Mouse (Mus musculus) retina, embryonic 14.5 days (tissue): ENCODE data around the gene Gpr35.
A peak's percentile ranks its signal among the peaks of the same experiment; 100 is the strongest.

Experiments used
- DNase-seq: peaks from one replicate; pipeline ENCODE4 v3.0.0-alpha.2; 2015; ENCODE audit warnings: low spot score

The Gpr35 gene

GRCm38 (mm10) chr1:92950607-92951006, at the start of gene Gpr35:
Gpr35 (plus strand) TSS chr1:92950865.
- DNase-seq = no peak

DNA sequence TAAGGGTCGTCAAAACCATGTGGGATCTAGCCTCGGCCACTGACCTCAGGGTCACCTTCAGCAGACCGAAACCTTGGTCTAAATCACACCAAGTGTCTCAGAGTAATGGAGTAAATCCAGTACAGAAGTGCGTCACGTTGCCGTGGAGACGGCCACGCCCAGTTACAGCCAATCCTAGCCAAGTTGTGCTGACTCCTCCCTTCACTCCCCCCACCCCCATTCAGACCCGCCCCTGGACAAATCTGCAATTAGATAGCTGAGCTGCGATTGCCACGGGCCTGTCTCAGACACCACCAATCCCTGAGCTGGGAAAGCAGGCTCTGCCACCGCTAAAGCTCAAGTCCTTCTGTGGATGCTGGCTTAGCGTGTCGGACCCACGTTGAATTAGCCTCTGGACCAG, 47.9 kb upstream of the Gpr35 start, which contains the start of gene Ankmy1:
Gene Ankmy1 (minus strand): TSS at position 121 of the 400 bp plus-strand sequence.
- DNase-seq = peak; percentile 77

DNA sequence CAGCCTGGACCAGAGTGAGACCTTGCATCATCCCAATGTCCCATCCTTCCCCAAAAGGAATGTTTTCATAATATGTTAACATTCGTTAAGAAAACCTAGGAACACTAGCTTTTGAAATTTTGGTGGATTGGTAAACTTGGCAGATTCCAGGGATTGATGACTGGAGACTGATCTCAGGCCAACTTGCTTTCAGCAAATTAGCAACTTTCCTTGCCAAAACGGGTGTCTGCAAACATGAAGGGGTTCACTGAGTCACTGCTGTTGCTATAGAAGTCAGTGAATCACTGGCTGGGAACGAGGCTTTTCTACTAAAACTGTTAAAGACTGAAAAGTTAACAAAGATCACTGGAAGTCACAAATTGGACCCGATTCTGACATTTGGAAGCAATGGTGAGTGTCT, 47.0 kb upstream of the Gpr35 start:
- DNase-seq = no peak

DNA sequence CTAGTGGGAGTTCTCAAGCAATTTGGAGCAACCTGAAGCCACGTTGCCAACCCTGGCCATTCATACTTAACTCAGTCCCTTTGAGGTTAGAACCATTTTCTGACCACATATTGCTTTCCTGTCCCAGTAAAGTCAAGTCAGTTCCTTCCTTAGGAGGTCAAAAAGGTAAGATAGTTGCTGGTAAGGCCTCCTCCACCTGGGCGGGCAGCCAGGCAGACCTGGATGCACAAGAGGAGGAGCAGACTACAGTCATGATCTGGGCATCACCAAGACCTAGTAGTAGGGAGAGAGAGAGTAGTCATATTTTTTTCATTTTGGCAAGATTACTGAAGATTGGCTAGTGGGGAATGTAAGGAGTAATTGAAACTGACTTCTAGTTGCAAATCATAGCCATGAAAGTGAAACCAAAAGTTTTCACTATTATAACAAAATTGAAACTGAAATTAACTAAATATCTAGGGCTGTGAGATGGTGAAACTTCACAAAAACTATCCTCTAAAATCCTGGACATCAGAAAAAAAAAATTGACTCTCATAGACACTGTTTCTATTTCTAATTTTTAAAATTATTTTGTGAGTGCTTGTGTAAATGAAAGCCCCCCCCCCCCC, 44.9 kb upstream of the Gpr35 start:
- no peak for DNase-seq

- DNase-seq = peak; percentile 93
Observed at GRCm38 (mm10) chr1:92906779-92907631, 43.7 kb upstream of the Gpr35 start, which contains the start of gene Dusp28. Dusp28 (plus strand) TSS chr1:92906981.

DNA sequence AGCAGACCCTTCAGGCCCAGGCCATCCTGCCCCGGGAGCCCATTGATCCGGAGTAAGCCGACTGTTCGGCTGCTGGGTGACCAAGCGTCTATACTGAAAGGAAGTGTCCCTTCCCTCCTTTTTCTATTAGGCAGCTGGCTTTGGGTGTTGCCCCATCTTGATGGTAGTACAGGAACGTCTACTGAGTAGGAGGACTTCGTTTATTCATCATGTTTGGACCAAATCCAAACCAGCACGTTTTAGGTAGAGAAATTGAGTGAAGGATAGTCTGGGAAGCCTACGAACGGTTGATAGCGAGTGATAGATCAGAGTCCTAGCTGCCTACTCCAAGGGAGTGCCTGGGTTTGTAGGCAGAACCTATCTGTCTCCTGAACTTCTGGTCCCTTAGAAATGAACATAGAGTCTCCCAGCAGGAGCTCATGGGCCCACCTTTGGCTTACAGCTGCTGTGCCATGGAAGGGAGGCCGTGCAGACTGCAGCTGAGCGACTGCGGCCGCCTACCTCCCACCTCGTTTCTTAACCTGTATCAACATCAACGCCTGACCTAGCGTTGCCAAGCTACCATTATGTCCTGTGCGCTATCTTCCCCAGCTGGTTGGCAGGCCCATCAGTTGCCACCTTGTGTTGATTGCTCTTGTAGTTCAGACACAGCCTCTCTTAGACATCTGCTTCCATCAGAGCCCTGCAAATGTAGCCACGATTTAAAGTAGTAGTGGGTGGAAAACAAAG, 42.9 kb upstream of the Gpr35 start:
- no peak for DNase-seq

DNA sequence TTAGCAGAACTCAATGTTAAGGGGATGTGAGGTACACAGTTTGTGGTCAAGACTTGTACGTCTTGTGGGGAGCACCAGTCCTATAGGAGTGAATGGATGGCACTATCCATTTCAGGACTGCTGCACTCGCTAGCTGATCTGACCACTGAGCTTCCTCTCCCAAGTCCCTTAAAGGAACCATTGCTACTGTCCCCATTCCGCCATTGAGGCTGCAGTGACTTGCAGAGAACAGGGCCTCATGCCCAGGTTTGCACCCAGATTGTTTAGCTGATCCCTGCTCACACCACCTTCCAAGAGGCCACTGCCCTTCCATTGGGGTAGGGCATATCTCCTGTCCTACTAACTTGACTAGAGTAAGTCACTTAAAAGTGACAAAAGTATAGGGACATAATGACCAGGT, 42.0 kb upstream of the Gpr35 start:
- DNase-seq = no peak

DNA sequence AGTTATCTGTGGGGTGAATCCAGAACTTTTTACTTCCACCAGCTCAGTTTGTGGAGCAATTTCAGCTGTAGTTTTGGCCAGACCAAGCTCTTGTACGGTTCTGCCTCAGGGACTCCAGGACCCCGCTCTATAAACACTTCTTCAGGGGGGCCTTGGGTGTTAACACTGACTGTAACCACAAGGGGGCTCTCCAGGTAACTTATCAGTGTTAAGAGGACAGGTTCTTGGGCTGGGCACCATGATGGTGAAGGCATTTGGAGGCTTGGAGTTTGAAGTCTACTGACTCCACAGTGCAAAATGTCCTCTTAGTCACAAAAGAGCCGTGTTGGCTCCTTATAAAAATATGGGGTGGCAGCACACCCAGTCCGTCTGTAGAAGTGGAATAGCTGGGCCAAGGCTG, 41.6 kb upstream of the Gpr35 start:
- DNase-seq = peak; percentile 67

DNA sequence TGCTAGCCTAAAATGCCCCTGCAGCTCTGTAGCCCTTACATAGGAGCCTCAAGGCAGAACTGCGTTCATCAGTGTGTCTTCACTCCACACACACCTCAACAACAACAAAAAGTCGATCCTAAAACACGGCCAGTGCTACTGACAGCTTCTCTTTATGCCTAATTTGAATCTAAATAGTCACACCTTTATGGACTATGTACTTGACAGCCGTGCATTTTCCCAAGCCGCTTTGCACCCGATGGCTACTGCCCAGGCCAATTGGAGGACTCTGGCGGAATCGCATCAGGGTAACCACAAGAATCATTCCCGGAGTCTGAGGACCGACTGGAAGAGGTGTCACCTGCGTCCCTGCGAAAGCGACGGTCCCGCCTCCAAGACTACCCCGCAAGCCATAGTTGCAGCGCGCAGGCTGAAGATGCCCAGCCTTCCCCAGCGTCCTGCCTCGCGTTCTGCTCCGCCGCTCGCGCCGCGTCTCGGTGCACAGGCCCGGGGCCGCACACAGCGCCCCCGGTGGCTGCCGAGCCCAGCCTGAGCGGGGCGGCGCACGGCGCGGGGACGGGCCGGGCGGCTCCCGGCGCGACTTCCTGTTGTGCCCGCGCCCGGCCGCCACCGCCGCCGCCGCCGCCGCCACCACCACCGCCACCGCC, 40.3 kb upstream of the Gpr35 start, which contains the start of gene Rnpepl1:
Gene Rnpepl1 (plus strand): TSS at position 545 of the 647 bp plus-strand sequence.
- peak; percentile 83 for DNase-seq

DNA sequence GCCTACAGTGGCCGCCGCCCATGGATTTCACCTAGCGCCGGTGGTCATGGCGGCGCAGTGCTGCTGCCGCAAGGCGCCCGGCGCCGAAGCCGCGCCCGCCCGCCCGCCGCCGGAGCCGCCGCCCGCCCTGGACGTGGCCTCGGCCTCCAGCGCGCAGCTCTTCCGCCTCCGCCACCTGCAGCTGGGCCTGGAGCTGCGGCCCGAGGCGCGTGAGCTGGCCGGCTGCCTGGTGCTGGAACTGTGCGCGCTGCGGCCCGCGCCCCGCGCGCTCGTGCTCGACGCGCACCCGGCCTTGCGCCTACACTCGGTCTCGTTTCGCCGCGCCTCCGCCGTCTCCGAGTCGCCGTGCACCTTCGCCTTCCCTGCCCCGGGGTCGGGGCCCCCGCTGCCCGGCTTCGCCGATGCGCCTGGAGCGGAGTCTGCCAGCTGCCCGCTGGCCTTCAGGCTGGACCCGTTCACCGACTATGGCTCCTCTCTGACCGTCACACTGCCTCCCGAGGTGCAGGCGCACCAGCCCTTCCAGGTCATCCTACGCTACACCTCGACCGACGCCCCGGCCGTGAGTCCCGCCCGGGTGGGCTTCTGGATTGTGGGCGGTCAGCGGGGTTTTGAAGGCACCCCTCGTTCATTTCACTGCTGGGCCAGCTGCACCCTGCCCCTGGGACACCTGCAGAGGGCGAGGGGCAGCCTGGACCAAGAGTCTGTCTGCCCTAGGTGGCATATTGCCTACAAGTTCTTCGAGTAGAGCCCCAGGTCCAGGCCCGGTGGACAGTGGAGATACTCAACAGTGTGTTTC, 39.5 kb upstream of the Gpr35 start:
- peak; percentile 55 for DNase-seq

DNA sequence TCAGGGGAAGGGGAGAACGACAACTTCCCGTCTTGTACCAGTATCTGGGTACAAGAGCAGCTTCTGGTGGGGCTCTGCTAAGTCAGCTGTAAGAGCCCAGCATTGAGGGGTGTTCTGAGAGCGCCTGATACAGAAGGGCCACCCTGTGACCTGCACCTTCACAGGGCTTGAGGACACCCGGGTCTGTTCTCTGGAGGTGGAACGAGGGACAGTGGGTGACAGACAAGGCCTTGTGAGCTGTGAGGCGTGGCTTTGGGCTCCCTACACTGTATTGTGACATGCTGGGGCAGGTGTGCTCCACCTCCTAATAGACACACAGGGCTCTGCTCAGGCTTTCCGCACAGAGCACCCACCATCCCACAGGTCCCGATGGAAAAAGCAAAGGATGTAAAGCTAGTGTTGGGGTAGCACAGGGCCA, 38.9 kb upstream of the Gpr35 start:
- no peak for DNase-seq

GRCm38 (mm10) chr1:92912286-92912685, 38.4 kb upstream of the Gpr35 start:
- DNase-seq = peak; percentile 30

DNA sequence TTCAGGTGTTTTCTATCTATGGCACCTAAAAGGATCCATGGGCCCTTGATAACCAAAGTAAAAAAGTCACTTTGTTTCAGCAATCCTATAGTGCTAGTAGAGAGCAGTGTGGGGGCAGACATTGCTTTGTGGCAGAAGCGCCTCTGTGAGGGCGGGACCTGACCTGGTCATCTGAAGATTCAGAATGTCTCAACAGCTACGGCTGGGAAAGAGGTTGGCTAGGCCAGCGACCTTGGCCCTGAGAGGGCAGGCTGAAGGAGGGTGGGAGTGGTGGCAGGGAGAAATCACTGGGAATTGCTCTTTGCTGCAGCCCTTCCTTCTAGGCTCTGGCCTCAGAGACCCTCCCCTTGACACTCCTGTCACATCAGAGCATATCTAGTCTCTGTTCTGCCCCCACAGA, 36.4 kb upstream of the Gpr35 start:
- DNase-seq = no peak

- DNase-seq = no peak
Observed at GRCm38 (mm10) chr1:92914993-92915392, 35.7 kb upstream of the Gpr35 start.

- no peak for DNase-seq
Observed at GRCm38 (mm10) chr1:92916725-92917124, 33.9 kb upstream of the Gpr35 start.

- DNase-seq = no peak
Observed at GRCm38 (mm10) chr1:92919151-92919550, 31.5 kb upstream of the Gpr35 start.

- no peak for DNase-seq
Observed at GRCm38 (mm10) chr1:92919775-92920174, 30.9 kb upstream of the Gpr35 start.

DNA sequence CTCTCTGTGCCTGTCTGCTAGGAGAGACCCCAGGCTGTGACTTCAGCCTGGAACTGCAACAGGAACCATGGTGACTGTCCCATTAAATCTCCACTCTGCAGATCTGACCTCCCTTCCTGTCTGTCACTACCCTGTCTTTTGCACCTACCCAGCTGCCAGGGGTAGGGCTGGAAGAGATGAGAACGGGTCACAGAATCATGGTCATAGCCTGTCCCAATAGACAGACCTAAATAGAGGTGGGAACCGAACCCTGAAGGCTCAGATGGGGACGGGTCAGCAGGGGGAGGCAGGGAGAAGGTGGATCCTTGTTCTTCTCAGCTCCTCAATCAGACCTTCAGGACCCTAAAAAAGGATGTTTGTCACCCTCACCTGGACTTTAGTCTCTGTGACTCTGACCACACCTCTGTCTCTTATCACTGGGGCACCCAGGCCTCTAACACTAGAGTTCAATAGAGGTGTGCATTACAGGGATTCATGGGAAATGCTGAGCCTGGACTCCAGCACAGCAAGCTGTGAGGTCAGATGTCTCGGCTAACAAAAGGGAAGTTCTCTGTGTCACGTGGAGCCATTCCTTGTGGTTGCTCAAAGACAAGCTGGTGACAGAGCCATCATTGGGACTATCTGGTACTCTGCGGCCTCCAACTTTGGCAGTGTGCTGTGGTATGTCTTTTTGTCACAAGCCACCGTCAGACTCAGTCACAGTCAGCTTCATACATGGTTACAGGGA, 30.0 kb upstream of the Gpr35 start:
- DNase-seq = no peak

DNA sequence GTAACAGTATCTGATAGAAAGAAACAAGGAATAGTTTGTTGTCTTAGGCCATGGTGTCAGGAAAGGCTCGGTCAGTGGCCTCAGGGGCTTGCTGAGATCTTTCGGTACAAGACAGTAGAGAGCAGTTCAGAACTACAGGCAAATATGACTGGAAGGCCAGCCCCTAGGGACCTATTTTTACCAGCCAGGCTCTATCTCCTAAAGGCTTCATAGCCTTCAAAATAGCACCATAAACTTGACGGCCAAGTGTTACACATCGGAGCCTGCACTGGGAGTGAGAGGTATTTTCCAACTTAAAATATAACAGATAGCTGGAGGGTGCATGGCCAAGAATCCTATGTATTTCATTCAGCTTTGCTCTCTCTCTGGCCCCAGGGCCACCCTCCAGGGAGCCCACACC, 29.2 kb upstream of the Gpr35 start:
- no peak for DNase-seq

- DNase-seq = no peak
Observed at GRCm38 (mm10) chr1:92930171-92930706, 20.4 kb upstream of the Gpr35 start.
